Mouse (Mus musculus) olfactory bulb, adult 2 months (tissue): ENCODE measurements at regions not wholly inside any gene's neighbourhood (a gene's known extent, or its start where the extent isn't known, plus 50 kb on each side); places are given as distances from the start of the nearest gene placed in this dataset.

ENCODE experiments used
- CTCF ChIP-seq: fragments of 200-500 bp; IDR thresholded peaks from 2 replicates; pipeline ENCODE4 v1.5.1; 2012; ENCODE audit warnings: low read depth, mild to moderate bottlenecking, low read length, moderate library complexity; ENCODE audit not compliant: insufficient read depth
- POLR2A ChIP-seq: fragments of 200-500 bp; IDR thresholded peaks from 2 replicates; pipeline ENCODE4 v1.6.1; 2012; ENCODE audit warnings: mild to moderate bottlenecking, low read depth, low read length, moderate library complexity; ENCODE audit not compliant: insufficient read depth

- no peak for TF ChIP-seq POLR2A
- no peak for TF ChIP-seq CTCF
These were observed 199.9 kb upstream of the Dlgap1 start for GRCm38 (mm10) chr17:69769002-69769421.
